Mouse (Mus musculus) small intestine, adult 2 months (tissue): Measurements from ENCODE around the gene Slc6a9.

Experiments
- CTCF ChIP-seq: fragments of 200-500 bp; IDR thresholded peaks from 2 replicates; pipeline ENCODE4 v1.5.1; 2012; ENCODE audit warnings: low read depth, mild to moderate bottlenecking, control low read depth, inconsistent platforms, low read length, moderate library complexity, mixed read lengths; ENCODE audit not compliant: insufficient replicate concordance, insufficient read length; ENCODE audit errors: extremely low read depth
- POLR2A ChIP-seq: fragments of 200-500 bp; IDR thresholded peaks from 2 replicates; pipeline ENCODE4 v1.6.1; 2012; ENCODE audit warnings: low read depth, mild to moderate bottlenecking, control low read depth, inconsistent platforms, low read length, moderate library complexity

GRCm38 (mm10) chr4:117839366-117839765, 5.1 kb downstream of the Slc6a9 start:
- no peak for TF ChIP-seq POLR2A
- no peak for TF ChIP-seq CTCF
